Mouse (Mus musculus) CH12.LX (cell line): ENCODE data around the gene Scel. TPM values are rescaled to one million over a fixed set of nuclear protein-coding genes. Genes with fewer than 3 reads are reported as not detected.
A peak's percentile ranks its signal among the peaks of the same experiment; 100 is the strongest.

Source experiments
- DNase-seq: peaks from one replicate; pipeline ENCODE4 v3.0.0-alpha.2; 2013; ENCODE audit errors: extremely low read depth
- H3K27ac ChIP-seq: 2 replicates; pipeline ENCODE4 v1.5.1; 2012; ENCODE audit warnings: low read depth, mild to moderate bottlenecking, control low read depth, moderate library complexity; ENCODE audit not compliant: insufficient read depth
- H3K27me3 ChIP-seq: replicated peaks from 2 replicates; pipeline ENCODE3; 2012; ENCODE audit warnings: inconsistent platforms
- H3K36me3 ChIP-seq, 2 experiments: replicated peaks in 1 of 2; 2 replicates each; pipeline versions ENCODE3 to v1.6.1; 2012; ENCODE audit warnings: inconsistent platforms in 1 of 2, low read length in 1 of 2, mild to moderate bottlenecking in 1 of 2, mixed read lengths in 1 of 2, moderate library complexity in 1 of 2; ENCODE audit not compliant: control insufficient read depth in 1 of 2, insufficient read depth in 1 of 2
- H3K4me1 ChIP-seq, 2 experiments: 2 replicates each; pipeline ENCODE4 v1.6.1; 2012; ENCODE audit warnings: inconsistent platforms in 1 of 2, moderate library complexity in 1 of 2; ENCODE audit not compliant: insufficient read depth in 2 of 2, control insufficient read depth in 1 of 2
- H3K4me2 ChIP-seq: 2 replicates; pipeline ENCODE4 v1.6.1; 2012; ENCODE audit warnings: low read depth, mild to moderate bottlenecking, control low read depth; ENCODE audit not compliant: poor library complexity, insufficient read depth, severe bottlenecking
- H3K4me3 ChIP-seq, 3 experiments: fragments of 150-350 bp in 1 of 3; sonication (generic) in 1 of 3; replicated peaks in 1 of 3; 2 replicates each; pipeline versions ENCODE3 to v1.5.1; 2011 to 2012; ENCODE audit warnings: low read depth in 2 of 3, low read length in 2 of 3, mild to moderate bottlenecking in 2 of 3, moderate library complexity in 2 of 3, control low read depth in 1 of 3, improper control_type of control experiment in 1 of 3, inconsistent platforms in 1 of 3, mixed read lengths in 1 of 3; ENCODE audit not compliant: poor library complexity in 1 of 3
- H3K79me2 ChIP-seq: replicated peaks from 2 replicates; pipeline ENCODE4 v1.6.1; 2012; ENCODE audit warnings: mild to moderate bottlenecking, moderate library complexity; ENCODE audit not compliant: control insufficient read depth, poor library complexity, insufficient read depth, severe bottlenecking; ENCODE audit errors: extremely low read depth
- H3K9ac ChIP-seq: 2 replicates; pipeline ENCODE4 v1.6.1; 2012; ENCODE audit warnings: low read depth, mild to moderate bottlenecking, control low read depth, moderate library complexity; ENCODE audit not compliant: insufficient read depth
- H3K9me3 ChIP-seq: replicated peaks from 2 replicates; pipeline ENCODE3; 2012; ENCODE audit warnings: low read length, inconsistent platforms, mixed read lengths
- BHLHE40 ChIP-seq: IDR thresholded peaks from 2 replicates; pipeline ENCODE4 v1.6.1; 2011; ENCODE audit warnings: mild to moderate bottlenecking, low read depth, low read length, improper control_type of control experiment
- CHD1 ChIP-seq: IDR thresholded peaks from 2 replicates; pipeline ENCODE4 v1.6.1; 2012; ENCODE audit warnings: low read depth, low read length, improper control_type of control experiment, inconsistent platforms
- CHD2 ChIP-seq: IDR thresholded peaks from 2 replicates; pipeline ENCODE4 v1.6.1; 2011; ENCODE audit warnings: low read length, improper control_type of control experiment
- E2F4 ChIP-seq: IDR thresholded peaks from 2 replicates; pipeline ENCODE4 v1.6.1; 2011; ENCODE audit warnings: low read depth, low read length, improper control_type of control experiment; ENCODE audit not compliant: insufficient replicate concordance
- ELF1 ChIP-seq: IDR thresholded peaks from 2 replicates; pipeline ENCODE4 v1.6.1; 2014; ENCODE audit warnings: low read depth, mild to moderate bottlenecking, inconsistent platforms, low read length, improper control_type of control experiment
- EP300 ChIP-seq: IDR thresholded peaks from 2 replicates; pipeline ENCODE4 v1.6.1; 2011; ENCODE audit warnings: low read length, improper control_type of control experiment
- ETS1 ChIP-seq: conservative IDR thresholded peaks from 2 replicates; pipeline ENCODE4 v1.6.1; 2012; ENCODE audit warnings: low read depth, mild to moderate bottlenecking, inconsistent platforms, low read length, improper control_type of control experiment, moderate library complexity
- GABPA ChIP-seq: IDR thresholded peaks from 2 replicates; pipeline ENCODE4 v1.6.1; 2012; ENCODE audit warnings: low read depth, low read length, improper control_type of control experiment, inconsistent platforms; ENCODE audit not compliant: insufficient replicate concordance
- HCFC1 ChIP-seq: IDR thresholded peaks from 2 replicates; pipeline ENCODE4 v1.6.1; 2012; ENCODE audit warnings: low read depth, mild to moderate bottlenecking, inconsistent platforms, low read length, improper control_type of control experiment
- IRF4 ChIP-seq: IDR thresholded peaks from 2 replicates; pipeline ENCODE4 v1.6.1; 2014; ENCODE audit warnings: low read depth, mild to moderate bottlenecking, inconsistent platforms, low read length, improper control_type of control experiment
- JUN ChIP-seq: IDR thresholded peaks from 2 replicates; pipeline ENCODE4 v1.6.1; 2011; ENCODE audit warnings: low read depth, mild to moderate bottlenecking, low read length, improper control_type of control experiment, moderate library complexity; ENCODE audit not compliant: insufficient read depth
- JUND ChIP-seq: conservative IDR thresholded peaks from 2 replicates; pipeline ENCODE4 v1.6.1; 2011; ENCODE audit warnings: low read depth, low read length, improper control_type of control experiment
- MAFK ChIP-seq: IDR thresholded peaks from 2 replicates; pipeline ENCODE4 v1.6.1; 2011; ENCODE audit warnings: low read length, improper control_type of control experiment; ENCODE audit not compliant: insufficient replicate concordance
- MAX ChIP-seq: IDR thresholded peaks from 2 replicates; pipeline ENCODE4 v1.6.1; 2011; ENCODE audit warnings: low read length, improper control_type of control experiment
- MAZ ChIP-seq: IDR thresholded peaks from 2 replicates; pipeline ENCODE4 v1.6.1; 2012; ENCODE audit warnings: low read depth, mild to moderate bottlenecking, inconsistent platforms, low read length, improper control_type of control experiment, moderate library complexity
- MEF2A ChIP-seq: IDR thresholded peaks from 2 replicates; pipeline ENCODE4 v1.6.1; 2014; ENCODE audit warnings: low read depth, mild to moderate bottlenecking, inconsistent platforms, low read length, improper control_type of control experiment, borderline replicate concordance
- MXI1 ChIP-seq: IDR thresholded peaks from 2 replicates; pipeline ENCODE4 v1.6.1; 2011; ENCODE audit warnings: mild to moderate bottlenecking, low read depth, low read length, improper control_type of control experiment
- MYC ChIP-seq: IDR thresholded peaks from 2 replicates; pipeline ENCODE4 v1.6.1; 2011; ENCODE audit warnings: low read depth, mild to moderate bottlenecking, improper control_type of control experiment, low read length
- NELFE ChIP-seq: IDR thresholded peaks from 2 replicates; pipeline ENCODE4 v1.6.1; 2011; ENCODE audit warnings: low read depth, low read length, improper control_type of control experiment
- NRF1 ChIP-seq: IDR thresholded peaks from 2 replicates; pipeline ENCODE4 v1.6.1; 2014; ENCODE audit warnings: low read depth, mild to moderate bottlenecking, inconsistent platforms, low read length, improper control_type of control experiment, moderate library complexity
- POLR2A ChIP-seq: IDR thresholded peaks from 2 replicates; pipeline ENCODE4 v1.6.1; 2011; ENCODE audit warnings: low read depth, mild to moderate bottlenecking, improper control_type of control experiment, low read length
- POLR2AphosphoS2 ChIP-seq: IDR thresholded peaks from 2 replicates; pipeline ENCODE4 v1.6.1; 2011; ENCODE audit warnings: low read depth, low read length, improper control_type of control experiment
- RCOR1 ChIP-seq: conservative IDR thresholded peaks from 2 replicates; pipeline ENCODE4 v1.6.1; 2012; ENCODE audit warnings: low read depth, mild to moderate bottlenecking, inconsistent platforms, low read length, improper control_type of control experiment
- SIN3A ChIP-seq: IDR thresholded peaks from 2 replicates; pipeline ENCODE4 v1.6.1; 2012; ENCODE audit warnings: low read length, improper control_type of control experiment, inconsistent platforms
- SMC3 ChIP-seq: IDR thresholded peaks from 2 replicates; pipeline ENCODE4 v1.6.1; 2011; ENCODE audit warnings: low read depth, low read length, improper control_type of control experiment
- TBP ChIP-seq: conservative IDR thresholded peaks from 2 replicates; pipeline ENCODE4 v1.6.1; 2011; ENCODE audit warnings: low read depth, low read length, improper control_type of control experiment
- TCF12 ChIP-seq: IDR thresholded peaks from 2 replicates; pipeline ENCODE4 v1.6.1; 2014; ENCODE audit warnings: low read depth, mild to moderate bottlenecking, inconsistent platforms, low read length, improper control_type of control experiment
- UBTF ChIP-seq: IDR thresholded peaks from 2 replicates; pipeline ENCODE4 v1.6.1; 2012; ENCODE audit warnings: low read depth, mild to moderate bottlenecking, inconsistent platforms, low read length, improper control_type of control experiment, moderate library complexity
- USF1 ChIP-seq: IDR thresholded peaks from 2 replicates; pipeline ENCODE4 v1.6.1; 2014; ENCODE audit warnings: low read depth, mild to moderate bottlenecking, inconsistent platforms, low read length, improper control_type of control experiment
- USF2 ChIP-seq: conservative IDR thresholded peaks from 2 replicates; pipeline ENCODE4 v1.6.1; 2011; ENCODE audit warnings: low read depth, low read length, improper control_type of control experiment
- ZC3H11A ChIP-seq: IDR thresholded peaks from 2 replicates; pipeline ENCODE4 v1.6.1; 2012; ENCODE audit warnings: low read depth, mild to moderate bottlenecking, inconsistent platforms, low read length, improper control_type of control experiment
- ZMIZ1 ChIP-seq: IDR thresholded peaks from 2 replicates; pipeline ENCODE4 v1.6.1; 2012; ENCODE audit warnings: low read depth, mild to moderate bottlenecking, inconsistent platforms, low read length, improper control_type of control experiment
- ZNF384 ChIP-seq: IDR thresholded peaks from 2 replicates; pipeline ENCODE4 v1.6.1; 2012; ENCODE audit warnings: low read depth, low read length, improper control_type of control experiment, inconsistent platforms
- dilution Hi-C: fragments of 300-500 bp; cut with MboI; formaldehyde crosslinking; loops from 2 replicates; pipeline ENCODE4 v1.14.3; 2020; ENCODE audit warnings: low sequenced_read_pairs; ENCODE audit not compliant: extremely low pct_unique_long_range_greater_than_20kb, extremely low pct_ligation_motif_present
- in situ Hi-C: fragments of 300-500 bp; cut with MboI; formaldehyde crosslinking; loops from 3 replicates; pipeline ENCODE4 v1.14.3; 2019; ENCODE audit warnings: low sequenced_read_pairs, low pct_ligation_motif_present, low pct_unique_long_range_greater_than_20kb, mixed read lengths
- polyA plus RNA-seq: library from polyadenylated mRNA; unstranded; fragments of >175 nt; gene quantifications from 2 replicates; pipeline ENCODE4 v1.2.1, GENCODE M21; 2012; ENCODE audit warnings: low read depth; ENCODE audit not compliant: insufficient read length
- total RNA-seq, 2 experiments: library from RNA; depleted of rRNA; stranded (reverse); fragments of 300-350 nt in 1 of 2; fragments of >200 nt in 1 of 2; gene quantifications; 2 replicates each; pipeline ENCODE4 v1.2.3; 2012 to 2014

Gene Scel
- total and polyA plus RNA-seq, 3 experiments = 0.04 to 0.31 (median 0.31) TPM

DNA sequence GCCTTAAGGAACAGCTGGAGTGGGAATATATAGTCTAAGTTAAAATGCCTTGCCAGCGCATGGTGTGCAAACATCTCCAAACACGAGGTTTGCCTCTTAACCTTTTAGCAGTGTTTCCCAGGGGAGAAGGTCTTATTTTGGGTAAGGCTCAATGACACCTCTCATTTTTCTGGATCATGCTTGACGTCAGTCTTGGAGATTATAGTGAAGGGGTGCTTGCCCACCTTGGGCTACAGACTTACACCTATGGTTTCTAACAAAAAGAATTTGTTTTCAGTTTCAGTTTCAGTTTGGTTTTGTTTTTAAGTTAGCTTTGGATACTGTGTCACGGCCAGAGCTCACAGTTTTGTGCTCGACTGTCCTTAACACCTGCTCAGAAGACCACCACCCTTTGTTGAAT, 140.7 kb downstream of the Scel start:
- Histone ChIP-seq H3K9ac (peak overlapping the region; percentile 79), H3K4me1 (peaks cover 5 to 46% of the 10 kb centered on the region in 2 experiments; a peak in 3 of 4 replicates), H3K27ac (peak overlapping the region; percentile 20), H3K79me2 (peaks cover 33% of the 10 kb centered on the region), H3K27me3 (no peaks in the 10 kb centered on the region), H3K4me2 (peak overlapping the region; percentile 92), H3K36me3 (peaks cover 7 to 15% of the 10 kb centered on the region in 2 experiments), H3K9me3 (no peaks in the 10 kb centered on the region), H3K4me3 (peak overlapping the region; percentile 53 to 73 (median 58))
- dilution Hi-C loops = no loop called here
- in situ Hi-C loops = no loop called here
- DNase-seq = peak; percentile 37
- no peak for TF ChIP-seq E2F4
- no peak for TF ChIP-seq EP300
- TF ChIP-seq JUN = no peak
- no peak for TF ChIP-seq ZNF384
- no peak for TF ChIP-seq ZMIZ1
- no peak for TF ChIP-seq USF1
- TF ChIP-seq UBTF = no peak
- TF ChIP-seq NELFE = no peak
- TF ChIP-seq MYC = peak; percentile 56; the same call in 1 of the 2 replicates
- TF ChIP-seq BHLHE40 = no peak
- TF ChIP-seq POLR2A = no peak
- no peak for TF ChIP-seq SMC3
- no peak for TF ChIP-seq USF2
- TF ChIP-seq ZC3H11A = no peak
- TF ChIP-seq CHD2 = no peak
- TF ChIP-seq GABPA = no peak
- TF ChIP-seq ELF1 = no peak
- TF ChIP-seq TBP = no peak
- TF ChIP-seq HCFC1 = no peak
- TF ChIP-seq MAX = peak; percentile 44; the same call in 1 of the 2 replicates
- TF ChIP-seq MAFK = no peak
- no peak for TF ChIP-seq JUND
- no peak for TF ChIP-seq NRF1
- peak; percentile 69; the same call in 1 of the 2 replicates for TF ChIP-seq IRF4
- TF ChIP-seq MEF2A = no peak; the same call in 1 of the 2 replicates
- peak; percentile 49; the same call in 1 of the 2 replicates for TF ChIP-seq SIN3A
- no peak for TF ChIP-seq POLR2AphosphoS2
- peak; percentile 84 for TF ChIP-seq MXI1
- peak; percentile 55 for TF ChIP-seq ETS1
- no peak for TF ChIP-seq MAZ
- no peak for TF ChIP-seq RCOR1
- TF ChIP-seq TCF12 = no peak
- TF ChIP-seq CHD1 = 0 out of 2 replicates have a peak, but pooled peaks have one; percentile 28
